12 mouse cellular contexts compared by ENCODE assay signal in genomic region chr11:96350791-96351190, GRCm38 (mm10). TPM values are rescaled to one million over a fixed set of nuclear protein-coding genes. Genes with fewer than 3 reads are reported as not detected.
DNase-seq lines count a peak whose midpoint lies in the region; ATAC-seq and TF ChIP-seq lines count a peak whose summit lies in the region.
"Had no signal": no experiment of that assay in that cellular context is flagged by ENCODE, and none has a peak within 500 bp of the region (broad histone marks: within the 10 kb centered on the region; RNA-seq: fewer than 3 reads in every experiment).

No protein-coding gene starts in this region.

- H3K4me3 ChIP-seq in lung, embryonic 15.5 days = 0 out of 2 replicates have a peak overlapping the region, but pooled peaks have one; percentile 52
- H3K4me3 ChIP-seq in lung, adult 2 months (replicated peaks; ENCODE audit: extremely low read depth, low read depth, low read length) = no peak overlapping the region
- no peak overlapping the region for H3K4me3 ChIP-seq in intestine, embryonic 16.5 days (ENCODE audit: low read length)
- H3K4me3 ChIP-seq in stomach, embryonic 16.5 days (replicated peaks; ENCODE audit: low read length) = no peak overlapping the region
- H3K4me3 ChIP-seq: erythroblast, embryonic 14.5 days had no signal

- 26% methylated on average over 2 of the region's 2 CpGs for WGBS in lung, embryonic 15.5 days
- WGBS in lung, adult 2 months = 85% methylated on average over 2 of the region's 2 CpGs
- WGBS in intestine, embryonic 16.5 days = 52% methylated on average over 2 of the region's 2 CpGs
- 40% methylated on average over 2 of the region's 2 CpGs for WGBS in stomach, embryonic 16.5 days

- no peak for TF ChIP-seq CTCF in lung, adult 2 months (IDR thresholded peaks at IDR 0.05; ENCODE audit: insufficient read depth, low read length)

- H3K4me1 ChIP-seq in lung, embryonic 15.5 days = peaks cover 48% of the 10 kb centered on the region
- 0 out of 2 replicates have a peak, but pooled peaks cover 4% of the 10 kb centered on the region for H3K4me1 ChIP-seq in lung, adult 2 months (ENCODE audit: control insufficient read depth, insufficient read depth, low read length)
- peaks cover 32% of the 10 kb centered on the region for H3K4me1 ChIP-seq in intestine, embryonic 16.5 days (ENCODE audit: control insufficient read depth, insufficient read depth, low read length)
- peaks cover 43% of the 10 kb centered on the region for H3K4me1 ChIP-seq in stomach, embryonic 16.5 days (ENCODE audit: control insufficient read depth, insufficient read depth, low read length)

- H3K4me2 ChIP-seq in lung, embryonic 15.5 days = peak overlapping the region; percentile 65
- peak overlapping the region; percentile 78; the same call in 1 of the 2 replicates for H3K4me2 ChIP-seq in intestine, embryonic 16.5 days (ENCODE audit: low read depth, low read length)
- H3K4me2 ChIP-seq in stomach, embryonic 16.5 days (ENCODE audit: low read depth, low read length) = peak overlapping the region; percentile 79

- peak overlapping the region; percentile 97 for H3K27ac ChIP-seq in lung, embryonic 15.5 days
- H3K27ac ChIP-seq in intestine, embryonic 16.5 days (ENCODE audit: low read length) = peak overlapping the region; percentile 97
- H3K27ac ChIP-seq in stomach, embryonic 16.5 days (ENCODE audit: low read length) = peak overlapping the region; percentile 98

- H3K27me3 ChIP-seq in lung, embryonic 15.5 days = peaks cover 45% of the 10 kb centered on the region
- peaks cover 8% of the 10 kb centered on the region; the same call in 1 of the 2 replicates for H3K27me3 ChIP-seq in intestine, embryonic 16.5 days (replicated peaks; ENCODE audit: control insufficient read depth, insufficient read depth, low read length)
- H3K27me3 ChIP-seq in stomach, embryonic 16.5 days (ENCODE audit: control insufficient read depth, insufficient read depth, low read length) = peaks cover 21% of the 10 kb centered on the region

- DNase-seq in embryo, embryonic 10.5 days (ENCODE audit: low spot score) = peak; percentile 63
- DNase-seq in embryo, embryonic 9.5 days (ENCODE audit: extremely low spot score) = no peak
- DNase-seq in lung, adult 2 months = no peak
- DNase-seq in urinary bladder, postnatal 25 days (ENCODE audit: low spot score) = no peak
- DNase-seq in MN1 (ENCODE audit: low spot score) = no peak
- DNase-seq: B cell, adult 2 months; cerebellum, adult 2 months; thymus, adult 2 months had no signal

- no peaks in the 10 kb centered on the region for H3K36me3 ChIP-seq in lung, embryonic 15.5 days
- no peaks in the 10 kb centered on the region for H3K36me3 ChIP-seq in intestine, embryonic 16.5 days (ENCODE audit: control insufficient read depth, insufficient read depth, low read length)
- no peaks in the 10 kb centered on the region for H3K36me3 ChIP-seq in stomach, embryonic 16.5 days (ENCODE audit: control insufficient read depth, insufficient read depth, low read length)

- H3K9me3 ChIP-seq in lung, embryonic 15.5 days = no peaks in the 10 kb centered on the region
- H3K9me3 ChIP-seq in intestine, embryonic 16.5 days (ENCODE audit: control insufficient read depth, low read length) = no peaks in the 10 kb centered on the region
- no peaks in the 10 kb centered on the region for H3K9me3 ChIP-seq in stomach, embryonic 16.5 days (replicated peaks; ENCODE audit: control insufficient read depth, low read length)

- no peak for TF ChIP-seq POLR2A in lung, adult 2 months (IDR thresholded peaks at IDR 0.05; ENCODE audit: borderline replicate concordance, extremely low read depth, low read depth, low read length)

- peak overlapping the region; percentile 29; the same call in 1 of the 2 replicates for H3K9ac ChIP-seq in lung, embryonic 15.5 days
- peak overlapping the region; percentile 91; the same call in 1 of the 2 replicates for H3K9ac ChIP-seq in intestine, embryonic 16.5 days (ENCODE audit: low read depth, low read length)
- peak overlapping the region; percentile 88 for H3K9ac ChIP-seq in stomach, embryonic 16.5 days (ENCODE audit: low read length)

- no peak for ATAC-seq in lung, embryonic 15.5 days (ENCODE audit: borderline replicate concordance, extremely low read depth, low FRiP score, low TSS enrichment)
- no peak for ATAC-seq in intestine, embryonic 16.5 days
- ATAC-seq in stomach, embryonic 16.5 days (ENCODE audit: insufficient read depth, low FRiP score) = no peak

RNA-seq across cellular contexts. Expression of gene Hoxb2, which starts 0.5 kb away (rescaled TPM):
- 36.9 and 39.2 TPM in 2 replicates for polyA plus RNA-seq in lung, embryonic 15.5 days (2015; fragmentation: Nextera tagmentation; extraction: Ambion mirVana)
- 19.7 and 24.7 TPM in 2 replicates for polyA plus RNA-seq in lung, adult 2 months (2012; rRNA removed)
- 9.6 and 11.6 TPM in 2 replicates for polyA plus RNA-seq in intestine, embryonic 16.5 days (2015; fragmentation: Nextera tagmentation; extraction: Ambion mirVana)
- 9.1 and 11.5 TPM in 2 replicates for polyA plus RNA-seq in stomach, embryonic 16.5 days (2015; fragmentation: Nextera tagmentation; extraction: Ambion mirVana)
- polyA plus RNA-seq: erythroblast, embryonic 14.5 days had no signal

RNA-seq across cellular contexts. Expression of gene Hoxb1, which starts 14.8 kb away (rescaled TPM):
- polyA plus RNA-seq in lung, embryonic 15.5 days (2015; fragmentation: Nextera tagmentation; extraction: Ambion mirVana) = 0.14 TPM in 1 of 2 replicates, not detected in the other
- not detected in 2 replicates for polyA plus RNA-seq in lung, adult 2 months (2012; rRNA removed)
- not detected in 2 replicates for polyA plus RNA-seq in intestine, embryonic 16.5 days (2015; fragmentation: Nextera tagmentation; extraction: Ambion mirVana)
- polyA plus RNA-seq in stomach, embryonic 16.5 days (2015; fragmentation: Nextera tagmentation; extraction: Ambion mirVana) = 0.24 TPM in 1 of 2 replicates, not detected in the other
- polyA plus RNA-seq: cerebellum, adult 2 months; erythroblast, embryonic 14.5 days; thymus, adult 2 months had no signal

RNA-seq across cellular contexts. Expression of gene Hoxb3, which starts 27.7 kb away (rescaled TPM):
- polyA plus RNA-seq in lung, embryonic 15.5 days (2015; fragmentation: Nextera tagmentation; extraction: Ambion mirVana) = 3.0 and 3.8 TPM in 2 replicates
- polyA plus RNA-seq in lung, adult 2 months (2012; rRNA removed) = 11.0 and 13.2 TPM in 2 replicates
- 1.4 and 1.5 TPM in 2 replicates for polyA plus RNA-seq in intestine, embryonic 16.5 days (2015; fragmentation: Nextera tagmentation; extraction: Ambion mirVana)
- 0.99 and 1.5 TPM in 2 replicates for polyA plus RNA-seq in stomach, embryonic 16.5 days (2015; fragmentation: Nextera tagmentation; extraction: Ambion mirVana)
- polyA plus RNA-seq: erythroblast, embryonic 14.5 days had no signal

RNA-seq across cellular contexts. Expression of gene Hoxb4, which starts 32.7 kb away (rescaled TPM):
- polyA plus RNA-seq in lung, embryonic 15.5 days (2015; fragmentation: Nextera tagmentation; extraction: Ambion mirVana) = 4.3 and 4.4 TPM in 2 replicates
- 9.9 and 12.5 TPM in 2 replicates for polyA plus RNA-seq in lung, adult 2 months (2012; rRNA removed)
- polyA plus RNA-seq in intestine, embryonic 16.5 days (2015; fragmentation: Nextera tagmentation; extraction: Ambion mirVana) = 1.8 and 2.0 TPM in 2 replicates
- 2.2 and 2.7 TPM in 2 replicates for polyA plus RNA-seq in stomach, embryonic 16.5 days (2015; fragmentation: Nextera tagmentation; extraction: Ambion mirVana)
- polyA plus RNA-seq: erythroblast, embryonic 14.5 days had no signal

RNA-seq across cellular contexts. Expression of gene Hoxb5, which starts 47.7 kb away (rescaled TPM):
- 46.1 and 54.1 TPM in 2 replicates for polyA plus RNA-seq in lung, embryonic 15.5 days (2015; fragmentation: Nextera tagmentation; extraction: Ambion mirVana)
- 12.1 and 15.6 TPM in 2 replicates for polyA plus RNA-seq in lung, adult 2 months (2012; rRNA removed)
- polyA plus RNA-seq in intestine, embryonic 16.5 days (2015; fragmentation: Nextera tagmentation; extraction: Ambion mirVana) = 26.4 and 28.7 TPM in 2 replicates
- 13.8 TPM in 2 replicates for polyA plus RNA-seq in stomach, embryonic 16.5 days (2015; fragmentation: Nextera tagmentation; extraction: Ambion mirVana)
- polyA plus RNA-seq: erythroblast, embryonic 14.5 days had no signal

Comparison
In these comparisons a context has a peak if more than half of its experiments do, and no peak if none do; other contexts are left out.
1. H3K9ac ChIP-seq: peak in every context shown above with its lines; median percentile 91 in intestine, embryonic 16.5 days; 88 in stomach, embryonic 16.5 days; 29 in lung, embryonic 15.5 days.